Mouse (Mus musculus) liver, embryonic 14.5 days (tissue): ENCODE results near the gene Dpagt1.

ENCODE experiments used
- CTCF ChIP-seq: IDR thresholded peaks from 2 replicates; pipeline ENCODE4 v1.5.1; 2016; ENCODE audit warnings: antibody characterized with exemption, low read depth, control low read depth
- EP300 ChIP-seq: IDR thresholded peaks from 2 replicates; pipeline ENCODE4 v1.6.1; 2016; ENCODE audit warnings: antibody characterized with exemption, low read depth

- TF ChIP-seq CTCF, result no peak
- no peak for TF ChIP-seq EP300
Observed at GRCm38 (mm10) chr9:44324147-44324546, 1.7 kb upstream of the Dpagt1 start.
